Mouse (Mus musculus) lung, embryonic 15.5 days (tissue): ENCODE results near the gene Adam23. TPM values are rescaled to one million over a fixed set of nuclear protein-coding genes. Genes with fewer than 3 reads are reported as not detected.

Experiments used
- ATAC-seq: fragments of 200-750 bp; cut with Nextera tagmentation; 2 replicates; pipeline ENCODE4 v1.8.0; 2017; ENCODE audit warnings: moderate number of reproducible peaks, borderline replicate concordance; ENCODE audit not compliant: low FRiP score, low TSS enrichment; ENCODE audit errors: extremely low read depth
- H3K27ac ChIP-seq: fragments of 300-500 bp; sonication (generic); 2 replicates; pipeline ENCODE4 v1.5.1; 2015; ENCODE audit warnings: moderate library complexity, mild to moderate bottlenecking, inconsistent platforms
- H3K27me3 ChIP-seq: fragments of 300-500 bp; sonication (generic); 2 replicates; pipeline ENCODE4 v1.6.1; 2015; ENCODE audit warnings: inconsistent platforms
- H3K36me3 ChIP-seq: fragments of 300-500 bp; sonication (generic); 2 replicates; pipeline ENCODE4 v1.6.1; 2015; ENCODE audit warnings: inconsistent platforms
- H3K4me1 ChIP-seq: fragments of 300-500 bp; sonication (generic); 2 replicates; pipeline ENCODE4 v1.6.1; 2015; ENCODE audit warnings: inconsistent platforms
- H3K4me2 ChIP-seq: fragments of 300-500 bp; sonication (generic); 2 replicates; pipeline ENCODE4 v1.6.1; 2015; ENCODE audit warnings: inconsistent platforms, mild to moderate bottlenecking, moderate library complexity
- H3K4me3 ChIP-seq: fragments of 300-500 bp; sonication (generic); 2 replicates; pipeline ENCODE4 v1.5.1; 2015; ENCODE audit warnings: mild to moderate bottlenecking, inconsistent platforms
- H3K9ac ChIP-seq: fragments of 300-500 bp; sonication (generic); 2 replicates; pipeline ENCODE4 v1.6.1; 2015; ENCODE audit warnings: inconsistent platforms
- H3K9me3 ChIP-seq: fragments of 300-500 bp; sonication (generic); 2 replicates; pipeline ENCODE4 v1.6.1; 2016; ENCODE audit warnings: inconsistent platforms
- WGBS: fragments of 180-500 bp; shearing (Covaris S2); methylation state at CpG from one replicate; pipeline ENCODE4 v1.1.7; 2015; 5-methylcytosine and 5-hydroxymethylcytosine counted together
- polyA plus RNA-seq: library from polyadenylated mRNA; unstranded; fragments of >200 nt; fragmentation: Nextera tagmentation; extraction: Ambion mirVana; gene quantifications from 2 replicates; pipeline ENCODE4 v1.2.1, GENCODE M21; 2015

The Adam23 gene
- polyA plus RNA-seq, 1 experiment from 2014 or later, result 0.77 TPM

DNA sequence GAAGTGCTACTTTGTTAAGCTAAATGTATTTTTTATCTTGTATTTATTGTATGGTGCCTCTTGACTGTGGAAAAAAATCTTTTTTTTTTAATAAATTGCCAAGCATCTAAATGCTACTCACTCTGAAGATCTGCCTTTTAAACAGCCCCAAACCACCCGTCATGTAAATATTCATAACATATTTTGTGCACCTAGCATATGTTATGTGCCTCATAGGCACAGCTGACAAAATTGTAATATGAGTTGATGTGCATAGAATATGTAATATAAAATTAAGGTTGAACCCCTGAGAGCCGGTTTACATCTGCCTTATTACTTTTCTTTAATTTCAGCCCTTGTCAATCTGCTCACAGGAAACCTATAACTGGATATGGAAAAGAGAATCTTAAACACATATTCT is 98.4 kb downstream of the Adam23 start:
- Histone ChIP-seq H3K4me3 (no peak overlapping the region), H3K27me3 (no peaks in the 10 kb centered on the region), H3K4me2 (no peak overlapping the region), H3K9me3 (no peaks in the 10 kb centered on the region), H3K36me3 (no peaks in the 10 kb centered on the region), H3K27ac (no peak overlapping the region), H3K4me1 (no peaks in the 10 kb centered on the region), H3K9ac (no peak overlapping the region)
- no peak for ATAC-seq
- 79% methylated on average over 2 of the region's 2 CpGs for WGBS

- Histone ChIP-seq H3K4me3 (no peak overlapping the region), H3K27ac (no peak overlapping the region), H3K4me2 (no peak overlapping the region), H3K4me1 (peaks cover 7% of the 10 kb centered on the region; the same call in 1 of the 2 replicates), H3K27me3 (no peaks in the 10 kb centered on the region), H3K9me3 (no peaks in the 10 kb centered on the region), H3K9ac (no peak overlapping the region), H3K36me3 (no peaks in the 10 kb centered on the region)
- no peak for ATAC-seq
- WGBS, result 38% methylated on average over 5 of the region's 5 CpGs
Observed at GRCm38 (mm10) chr1:63553039-63553438, 107.3 kb downstream of the Adam23 start.

GRCm38 (mm10) chr1:63561772-63562520 is 116.3 kb downstream of the Adam23 start:
- WGBS, result 71% methylated on average over 4 of the region's 4 CpGs
- Histone ChIP-seq H3K27me3 (no peaks in the 10 kb centered on the region), H3K36me3 (no peaks in the 10 kb centered on the region), H3K4me2 (no peak overlapping the region), H3K27ac (no peak overlapping the region), H3K4me1 (no peaks in the 10 kb centered on the region), H3K4me3 (no peak overlapping the region), H3K9ac (no peak overlapping the region), H3K9me3 (no peaks in the 10 kb centered on the region)
- ATAC-seq, result no peak

DNA sequence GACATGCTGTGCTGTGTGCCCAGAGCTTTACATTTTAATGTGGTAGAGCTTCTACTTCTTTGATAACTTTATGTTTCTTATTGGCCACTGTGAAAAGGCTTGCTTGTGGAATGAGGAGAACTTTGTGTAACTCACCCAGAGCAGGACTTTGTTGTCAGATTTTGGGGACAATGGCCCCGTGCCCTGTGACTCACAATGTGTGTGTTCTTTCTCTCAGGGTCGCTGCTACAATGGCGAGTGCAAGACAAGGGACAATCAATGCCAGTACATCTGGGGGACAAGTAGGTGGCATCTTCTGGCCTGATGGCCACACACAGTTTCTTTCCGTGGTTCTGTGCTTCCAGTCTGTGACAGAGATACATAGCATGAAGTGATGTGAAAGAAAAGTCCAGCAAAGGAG is 118.2 kb downstream of the Adam23 start:
- ATAC-seq, result no peak
- Histone ChIP-seq H3K27me3 (no peaks in the 10 kb centered on the region), H3K9me3 (no peaks in the 10 kb centered on the region), H3K4me1 (no peaks in the 10 kb centered on the region), H3K27ac (no peak overlapping the region), H3K9ac (no peak overlapping the region), H3K4me3 (no peak overlapping the region), H3K4me2 (no peak overlapping the region), H3K36me3 (no peaks in the 10 kb centered on the region)
- WGBS, result 66% methylated on average over 4 of the region's 4 CpGs

DNA sequence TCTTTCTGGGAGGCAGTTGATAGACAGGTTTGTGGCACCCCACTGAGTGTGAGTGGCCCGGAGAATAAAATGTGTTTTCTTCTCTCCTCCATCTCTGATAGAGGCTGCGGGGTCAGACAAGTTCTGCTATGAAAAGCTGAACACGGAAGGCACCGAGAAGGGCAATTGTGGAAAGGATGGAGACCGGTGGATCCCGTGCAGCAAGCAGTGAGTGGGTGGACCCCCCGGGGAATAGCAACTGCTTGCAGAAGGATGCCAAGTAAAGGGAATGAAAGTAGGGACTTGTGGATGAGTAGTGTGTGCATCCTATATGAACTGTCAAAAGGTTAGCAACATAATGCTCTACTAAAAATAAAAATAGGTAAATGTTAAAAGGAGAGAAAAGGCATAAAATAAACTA is 120.8 kb downstream of the Adam23 start:
- 27% methylated on average over 7 of the region's 7 CpGs for WGBS
- ATAC-seq, result no peak

GRCm38 (mm10) chr1:63567031-63567430 is 121.3 kb downstream of the Adam23 start:
- no peak for ATAC-seq
- WGBS, result 25% methylated on average over 4 of the region's 4 CpGs

More for the DNA sequence above, 120.8 kb downstream of the Adam23 start:
- Histone ChIP-seq H3K27me3 (no peaks in the 10 kb centered on the region), H3K27ac (no peak overlapping the region), H3K4me3 (no peak overlapping the region), H3K4me2 (no peak overlapping the region), H3K4me1 (no peaks in the 10 kb centered on the region), H3K9me3 (no peaks in the 10 kb centered on the region), H3K36me3 (no peaks in the 10 kb centered on the region), H3K9ac (no peak overlapping the region)

DNA sequence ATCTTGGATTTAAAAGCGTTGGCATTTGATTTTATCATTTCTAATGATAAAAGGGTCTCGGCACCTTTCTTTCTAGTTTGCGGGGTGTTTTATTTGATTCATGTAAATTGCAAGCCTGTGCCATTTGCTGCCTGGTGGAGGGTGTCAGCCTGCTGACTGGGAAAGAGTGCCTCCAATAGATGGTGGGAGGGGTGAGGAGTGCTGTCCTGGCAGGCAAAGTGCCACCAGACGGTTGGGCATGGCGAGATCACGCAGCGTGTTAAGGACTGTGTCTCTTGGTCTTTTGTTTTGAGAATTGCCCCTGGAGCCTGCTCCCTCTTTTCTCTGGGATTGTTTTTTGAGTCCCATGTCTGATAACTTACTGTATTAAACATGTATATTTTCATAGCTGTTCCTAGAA is 126.5 kb downstream of the Adam23 start:
- Histone ChIP-seq H3K36me3 (no peaks in the 10 kb centered on the region), H3K4me2 (no peak overlapping the region), H3K9me3 (no peaks in the 10 kb centered on the region), H3K4me3 (no peak overlapping the region), H3K4me1 (no peaks in the 10 kb centered on the region), H3K9ac (no peak overlapping the region), H3K27me3 (no peaks in the 10 kb centered on the region), H3K27ac (no peak overlapping the region)
- WGBS, result 76% methylated on average over 7 of the region's 7 CpGs
- no peak for ATAC-seq

More at GRCm38 (mm10) chr1:63567031-63567430, 121.3 kb downstream of the Adam23 start:
- H3K27me3 ChIP-seq, result no peaks in the 10 kb centered on the region
- no peaks in the 10 kb centered on the region for H3K4me1 ChIP-seq
- no peak overlapping the region for H3K9ac ChIP-seq
- H3K27ac ChIP-seq, result no peak overlapping the region
- no peak overlapping the region for H3K4me3 ChIP-seq
- H3K36me3 ChIP-seq, result no peaks in the 10 kb centered on the region
- no peaks in the 10 kb centered on the region for H3K9me3 ChIP-seq
- H3K4me2 ChIP-seq, result no peak overlapping the region

DNA sequence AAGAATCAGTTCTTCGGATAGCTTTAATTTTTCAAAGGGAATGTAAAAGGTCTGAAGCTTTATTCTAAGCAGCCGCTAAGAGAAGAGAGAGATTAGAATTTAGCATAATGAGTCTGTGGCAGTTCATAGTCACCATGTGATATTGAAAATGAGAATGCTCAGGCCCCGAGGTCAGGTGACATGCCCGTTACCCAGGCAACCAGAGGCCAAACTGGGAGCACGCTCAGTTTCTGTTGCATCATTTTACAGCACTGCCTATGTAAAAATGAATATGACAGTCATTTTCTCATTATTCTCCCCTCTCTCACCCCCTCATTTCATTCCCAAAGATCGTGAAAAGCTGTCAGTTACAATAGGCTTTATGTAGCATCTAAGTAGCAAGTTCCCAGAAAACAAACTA is 127.7 kb downstream of the Adam23 start:
- no peak overlapping the region for H3K4me2 ChIP-seq
- 40% methylated on average over 6 of the region's 6 CpGs for WGBS
- no peak overlapping the region for H3K9ac ChIP-seq
- no peak overlapping the region for H3K4me3 ChIP-seq
- no peaks in the 10 kb centered on the region for H3K9me3 ChIP-seq
- no peaks in the 10 kb centered on the region for H3K27me3 ChIP-seq
- no peak overlapping the region for H3K27ac ChIP-seq
- no peak for ATAC-seq
- H3K4me1 ChIP-seq, result no peaks in the 10 kb centered on the region
- H3K36me3 ChIP-seq, result no peaks in the 10 kb centered on the region

GRCm38 (mm10) chr1:63573864-63574611 is 128.3 kb downstream of the Adam23 start:
- Histone ChIP-seq H3K4me1 (no peaks in the 10 kb centered on the region), H3K27me3 (no peaks in the 10 kb centered on the region), H3K27ac (no peak overlapping the region), H3K4me2 (no peak overlapping the region), H3K9me3 (no peaks in the 10 kb centered on the region), H3K4me3 (no peak overlapping the region), H3K36me3 (no peaks in the 10 kb centered on the region), H3K9ac (no peak overlapping the region)
- no peak for ATAC-seq
- WGBS, result 31% methylated on average over 12 of the region's 12 CpGs

DNA sequence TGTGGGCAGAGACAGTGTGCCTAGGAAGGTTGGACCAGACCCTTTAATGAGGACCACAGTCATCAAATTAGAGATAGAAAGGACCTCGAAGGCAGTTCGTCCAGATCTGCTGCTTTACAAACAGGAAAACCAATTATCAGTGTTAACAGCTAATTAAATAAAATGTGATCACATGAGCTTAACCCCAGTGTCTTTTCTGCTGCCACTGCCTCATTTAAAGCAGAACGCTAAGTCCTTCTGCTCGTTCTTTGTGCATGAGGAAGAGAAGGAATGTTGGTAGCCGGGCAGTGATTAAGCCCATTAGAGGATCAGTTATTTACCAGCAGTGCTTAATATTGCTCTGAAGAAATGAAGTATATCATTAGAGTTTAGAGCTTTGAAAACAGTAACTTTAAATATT is 131.1 kb downstream of the Adam23 start:
- H3K4me3 ChIP-seq, result no peak overlapping the region

DNA sequence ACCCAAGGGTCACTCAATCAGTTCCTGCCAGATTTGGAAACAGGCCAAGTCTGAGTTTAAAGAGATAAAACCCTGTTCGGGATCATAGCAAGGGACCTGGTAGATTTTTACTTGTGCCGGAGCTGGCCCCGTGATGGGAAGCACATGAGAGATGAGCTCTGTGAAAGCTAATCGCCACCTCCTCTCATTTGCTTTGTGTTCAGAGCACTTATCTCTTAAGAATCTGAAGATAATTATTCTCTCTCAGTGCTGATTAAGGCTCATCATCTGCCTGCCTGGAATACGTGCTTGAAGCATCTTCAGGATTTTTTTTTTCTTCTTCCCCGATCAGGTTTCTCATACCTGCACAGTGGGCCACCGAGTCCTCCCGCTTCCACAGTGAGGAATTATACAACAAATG is 133.5 kb downstream of the Adam23 start:
- no peaks in the 10 kb centered on the region for H3K9me3 ChIP-seq
- no peak overlapping the region for H3K4me2 ChIP-seq
- H3K27me3 ChIP-seq, result no peaks in the 10 kb centered on the region
- no peak overlapping the region for H3K4me3 ChIP-seq
- no peaks in the 10 kb centered on the region for H3K4me1 ChIP-seq
- H3K36me3 ChIP-seq, result no peaks in the 10 kb centered on the region
- H3K27ac ChIP-seq, result no peak overlapping the region
- 67% methylated on average over 8 of the region's 8 CpGs for WGBS
- no peak for ATAC-seq
- H3K9ac ChIP-seq, result no peak overlapping the region

More for the DNA sequence above, 131.1 kb downstream of the Adam23 start:
- H3K27ac ChIP-seq, result no peak overlapping the region
- no peak overlapping the region for H3K4me2 ChIP-seq
- ATAC-seq, result no peak
- no peaks in the 10 kb centered on the region for H3K4me1 ChIP-seq
- H3K27me3 ChIP-seq, result no peaks in the 10 kb centered on the region
- 43% methylated on average over 5 of the region's 5 CpGs for WGBS
- H3K9me3 ChIP-seq, result no peaks in the 10 kb centered on the region
- H3K9ac ChIP-seq, result no peak overlapping the region
- H3K36me3 ChIP-seq, result no peaks in the 10 kb centered on the region

DNA sequence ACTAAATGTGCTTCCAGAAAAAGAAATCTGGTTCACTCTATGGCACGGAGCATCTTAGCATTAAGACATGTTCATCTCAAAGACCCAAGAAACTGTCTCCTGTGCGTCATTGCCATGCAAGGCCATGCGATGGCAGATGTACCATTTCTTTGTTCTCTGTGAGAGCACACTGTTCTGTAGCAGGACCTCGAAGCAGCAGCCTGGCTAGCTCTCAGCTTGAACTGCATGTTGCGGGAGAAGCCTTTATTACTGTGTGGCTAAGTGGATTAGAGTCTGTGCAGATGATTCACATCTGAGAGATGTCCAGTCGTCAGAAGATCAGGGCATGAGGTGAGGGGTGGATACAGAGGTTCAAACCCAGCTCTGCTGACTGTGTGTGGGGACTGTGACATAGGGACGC is 141.2 kb downstream of the Adam23 start:
- Histone ChIP-seq H3K4me1 (no peaks in the 10 kb centered on the region), H3K9me3 (no peaks in the 10 kb centered on the region), H3K4me2 (no peak overlapping the region), H3K9ac (no peak overlapping the region), H3K4me3 (no peak overlapping the region), H3K27me3 (no peaks in the 10 kb centered on the region), H3K27ac (no peak overlapping the region), H3K36me3 (no peaks in the 10 kb centered on the region)
- WGBS, result 68% methylated on average over 7 of the region's 7 CpGs
- no peak for ATAC-seq
